Mouse (Mus musculus): Measurements from ENCODE around the gene Dhh.

- TF ChIP-seq EP300 (IDR thresholded peaks at IDR 0.05; ENCODE audit: low read depth) (no peak), CTCF (IDR thresholded peaks at IDR 0.05; ENCODE audit: low read depth) (no peak)
Measured at GRCm38 (mm10) chr15:98917091-98917490, 18.8 kb upstream of the Dhh start.

Measured in liver, embryonic 14.5 days (tissue).